Mouse (Mus musculus): ENCODE measurements around the gene Slc37a2.

DNA sequence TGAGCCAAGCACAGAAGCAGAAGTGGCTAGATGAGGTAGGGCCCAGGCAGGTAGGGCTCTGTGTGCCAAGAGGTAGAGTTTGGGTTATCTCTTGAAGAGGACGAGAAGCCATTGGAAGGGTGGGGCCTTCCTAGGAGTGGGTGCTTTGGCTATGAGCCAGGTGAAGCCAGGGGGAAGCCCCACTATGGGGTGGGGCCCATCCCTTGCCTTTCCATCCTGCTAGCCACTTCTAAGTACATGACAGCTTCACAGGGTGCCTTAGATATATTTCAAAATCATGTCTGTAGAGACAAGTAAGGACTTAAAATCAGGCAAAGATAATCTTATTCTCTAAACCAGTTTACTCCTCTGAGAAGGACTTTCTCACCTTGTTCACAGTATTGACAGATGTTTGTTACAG lies 10.9 kb downstream of the Slc37a2 start:
- TF ChIP-seq CHD2 (IDR thresholded peaks at IDR 0.05; ENCODE audit: low read length) = no peak
- no peak for TF ChIP-seq ETS1 (IDR thresholded peaks at IDR 0.05; ENCODE audit: low read depth, low read length)
- TF ChIP-seq EP300 (IDR thresholded peaks at IDR 0.05; ENCODE audit: low read depth in 1 of 2, low read length in 2 of 2) = no peak
- TF ChIP-seq MYC (IDR thresholded peaks at IDR 0.05; ENCODE audit: low read depth, low read length) = no peak
- no peak for TF ChIP-seq POLR2A (IDR thresholded peaks at IDR 0.05; ENCODE audit: control insufficient read depth in 1 of 2, insufficient read depth in 1 of 2, low read depth in 1 of 2, low read length in 2 of 2, poor library complexity in 1 of 2)
- TF ChIP-seq CTCF (IDR thresholded peaks at IDR 0.05 in 2 of 3, conservative IDR thresholded peaks at IDR 0.05 in 1 of 3; ENCODE audit: control insufficient read depth in 1 of 3, insufficient read depth in 1 of 3, low read depth in 2 of 3, low read length in 3 of 3, poor library complexity in 1 of 3, severe bottlenecking in 1 of 3) = no peak
- no peak for TF ChIP-seq GATA1 (IDR thresholded peaks at IDR 0.05; ENCODE audit: low read depth, low read length)
- TF ChIP-seq UBTF (IDR thresholded peaks at IDR 0.05; ENCODE audit: borderline replicate concordance, insufficient read depth, low read depth, low read length) = no peak
- TF ChIP-seq SMC3 (IDR thresholded peaks at IDR 0.05; ENCODE audit: low read depth, low read length) = no peak
- no peak for TF ChIP-seq MXI1 (IDR thresholded peaks at IDR 0.05; ENCODE audit: low read depth, low read length)
- TF ChIP-seq E2F4 (IDR thresholded peaks at IDR 0.05; ENCODE audit: borderline replicate concordance, low read depth, low read length) = no peak
- TF ChIP-seq ZC3H11A (IDR thresholded peaks at IDR 0.05; ENCODE audit: low read depth, low read length) = no peak
- no peak for TF ChIP-seq MEF2A (IDR thresholded peaks at IDR 0.05; ENCODE audit: extremely low read depth, insufficient replicate concordance, low read depth, low read length, poor library complexity, severe bottlenecking)
